Mouse (Mus musculus): ENCODE data around the gene Adgrb2. TPM values are rescaled to one million over a fixed set of nuclear protein-coding genes. Genes with fewer than 3 reads are reported as not detected.

The Adgrb2 gene
- polyA plus RNA-seq, 1 experiment, result 263 TPM

- peak in 1 of 2 experiments; percentile 83 for DNase-seq (ENCODE audit: extremely low spot score in 1 of 2, low spot score in 1 of 2)
These were observed 1.2 kb downstream of the Adgrb2 start for GRCm38 (mm10) chr4:129985671-129986441.

GRCm38 (mm10) chr4:129987825-129988504 is 3.3 kb downstream of the Adgrb2 start:
- no peak for DNase-seq (ENCODE audit: extremely low spot score in 1 of 2, low spot score in 1 of 2)

GRCm38 (mm10) chr4:129989925-129990324 is 5.3 kb downstream of the Adgrb2 start:
- no peak for DNase-seq (ENCODE audit: extremely low spot score in 1 of 2, low spot score in 1 of 2)

GRCm38 (mm10) chr4:129992720-129993119 is 8.1 kb downstream of the Adgrb2 start:
- no peak for DNase-seq (ENCODE audit: extremely low spot score in 1 of 2, low spot score in 1 of 2)

DNA sequence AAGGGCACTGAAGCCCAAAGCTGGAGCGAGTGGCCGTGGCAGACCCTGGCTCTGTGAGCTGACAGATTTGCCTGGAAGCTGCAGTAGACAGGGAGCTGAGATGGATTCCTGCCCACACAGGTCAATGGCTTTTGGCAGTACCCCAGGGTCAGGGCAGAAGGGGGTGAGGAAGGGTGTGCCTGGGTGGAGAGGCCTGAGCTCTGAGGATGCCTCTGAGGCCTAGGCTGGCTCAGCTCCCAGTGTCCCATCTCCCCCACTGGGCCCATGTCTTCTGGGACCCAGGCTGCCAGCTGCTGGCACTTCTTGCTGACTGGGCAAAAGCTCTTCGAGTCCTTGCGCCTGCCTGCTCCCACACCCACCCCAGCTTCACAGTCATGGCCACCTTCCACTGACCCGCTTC is 8.5 kb downstream of the Adgrb2 start:
- DNase-seq (ENCODE audit: extremely low spot score in 1 of 2, low spot score in 1 of 2), result no peak

DNA sequence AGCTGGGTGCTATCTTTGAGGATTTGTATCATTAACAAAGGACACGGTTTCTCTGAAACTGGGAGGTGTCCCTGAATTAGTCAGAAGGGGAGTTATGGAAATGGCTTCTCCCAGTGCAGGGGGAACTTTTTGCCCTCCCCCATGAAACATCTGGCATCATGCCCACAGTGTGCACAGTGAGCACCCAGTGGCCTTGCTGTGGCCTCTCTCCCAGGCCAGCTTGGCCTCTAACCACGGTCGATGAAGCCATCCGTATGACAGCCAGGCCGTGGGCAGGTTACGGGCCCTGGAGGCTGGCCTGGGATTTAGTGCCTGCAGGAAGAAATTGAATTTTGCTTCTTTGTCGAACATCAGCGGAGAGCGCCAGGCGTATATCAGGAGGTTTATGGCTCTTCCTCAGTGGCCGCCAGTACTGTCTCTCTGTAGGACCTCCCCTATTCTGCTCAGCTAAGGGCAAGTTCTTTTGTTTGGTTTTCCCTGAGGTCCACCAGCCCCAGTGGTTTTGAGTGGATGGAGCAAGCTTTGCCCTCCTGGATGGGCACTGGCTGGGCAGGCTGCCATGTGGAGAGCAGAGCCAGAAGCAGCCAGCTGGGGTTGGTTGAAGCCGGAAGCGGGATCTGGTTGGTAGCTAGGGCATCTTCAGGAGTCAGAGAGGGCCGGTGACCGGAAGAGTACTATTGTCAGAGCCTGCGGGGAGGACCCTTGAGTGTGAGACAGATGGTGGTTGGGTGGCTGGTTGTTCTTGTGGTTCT is 9.4 kb downstream of the Adgrb2 start:
- no peak for DNase-seq (ENCODE audit: extremely low spot score in 1 of 2, low spot score in 1 of 2)

GRCm38 (mm10) chr4:129994728-129995127 is 10.1 kb downstream of the Adgrb2 start:
- no peak for DNase-seq (ENCODE audit: extremely low spot score in 1 of 2, low spot score in 1 of 2)

GRCm38 (mm10) chr4:129995255-129995654 is 10.6 kb downstream of the Adgrb2 start:
- peak in 1 of 2 experiments; percentile 62 for DNase-seq (ENCODE audit: extremely low spot score in 1 of 2, low spot score in 1 of 2)

- no peak for DNase-seq (ENCODE audit: extremely low spot score in 1 of 2, low spot score in 1 of 2)
These were observed 11.3 kb downstream of the Adgrb2 start for GRCm38 (mm10) chr4:129996015-129996414.

DNA sequence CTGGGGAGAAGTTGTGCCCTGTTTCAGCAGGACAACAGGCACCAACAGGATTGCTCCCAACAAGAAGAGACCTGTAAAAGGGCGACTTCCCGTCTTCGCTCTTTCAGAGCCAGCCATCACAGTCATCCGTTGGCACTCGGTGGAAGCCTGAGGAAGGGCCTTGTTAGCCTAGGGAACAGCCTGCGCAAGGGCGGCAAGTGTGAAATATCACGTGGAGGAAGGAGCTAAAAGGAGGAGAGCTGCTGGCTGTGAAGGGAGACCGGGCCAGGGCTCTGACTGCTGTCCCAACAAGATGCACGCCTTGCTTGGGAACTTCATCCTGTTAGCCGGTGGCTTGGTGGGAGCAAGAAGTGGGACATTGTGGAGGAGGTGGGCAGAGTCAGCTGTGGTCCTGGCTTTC is 13.5 kb downstream of the Adgrb2 start:
- DNase-seq (ENCODE audit: extremely low spot score in 1 of 2, low spot score in 1 of 2), result peak; percentile 64 to 78

DNA sequence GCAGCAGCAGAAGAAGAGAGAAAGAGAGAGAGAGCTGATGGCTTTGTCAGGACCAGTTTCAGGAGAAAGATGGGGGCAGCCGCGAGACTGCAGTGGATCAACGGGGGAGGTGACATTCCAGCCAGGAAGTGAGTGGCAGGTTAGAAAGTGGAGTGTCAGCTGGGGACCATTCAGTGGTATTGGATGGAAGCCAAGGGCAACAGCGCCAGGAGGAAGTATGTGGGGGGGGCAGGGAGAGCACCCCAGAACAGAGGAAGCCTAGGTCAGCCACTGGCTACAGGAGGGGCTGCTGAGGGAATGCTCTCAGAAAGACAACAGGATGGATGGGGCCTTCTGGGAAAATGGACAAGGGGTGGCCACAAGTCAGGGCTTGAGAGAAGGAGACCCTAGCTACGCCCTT is 17.0 kb downstream of the Adgrb2 start:
- DNase-seq (ENCODE audit: extremely low spot score in 1 of 2, low spot score in 1 of 2), result no peak

GRCm38 (mm10) chr4:130002157-130002556 is 17.5 kb downstream of the Adgrb2 start:
- DNase-seq (ENCODE audit: extremely low spot score in 1 of 2, low spot score in 1 of 2), result peak; percentile 56 to 78

- no peak for DNase-seq (ENCODE audit: extremely low spot score in 1 of 2, low spot score in 1 of 2)
These were observed 20.9 kb downstream of the Adgrb2 start for GRCm38 (mm10) chr4:130005593-130005992.

DNA sequence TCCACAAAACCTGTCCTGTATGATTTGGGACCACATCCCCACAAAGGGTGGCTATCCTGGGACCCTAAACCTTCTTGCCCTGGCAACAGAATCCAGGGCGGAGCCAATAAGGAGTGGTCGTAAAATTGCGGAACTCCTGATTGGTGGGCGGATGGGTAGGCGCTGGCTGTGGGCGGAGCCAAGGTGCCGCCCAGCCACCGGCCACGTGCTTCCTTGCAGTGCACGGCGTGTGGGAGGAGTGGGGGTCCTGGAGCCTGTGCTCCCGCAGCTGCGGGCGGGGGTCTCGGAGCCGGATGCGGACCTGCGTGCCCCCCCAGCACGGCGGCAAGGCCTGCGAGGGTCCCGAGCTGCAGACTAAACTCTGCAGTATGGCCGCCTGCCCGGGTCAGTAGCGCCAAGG is 21.9 kb downstream of the Adgrb2 start:
- no peak for DNase-seq (ENCODE audit: extremely low spot score in 1 of 2, low spot score in 1 of 2)

DNA sequence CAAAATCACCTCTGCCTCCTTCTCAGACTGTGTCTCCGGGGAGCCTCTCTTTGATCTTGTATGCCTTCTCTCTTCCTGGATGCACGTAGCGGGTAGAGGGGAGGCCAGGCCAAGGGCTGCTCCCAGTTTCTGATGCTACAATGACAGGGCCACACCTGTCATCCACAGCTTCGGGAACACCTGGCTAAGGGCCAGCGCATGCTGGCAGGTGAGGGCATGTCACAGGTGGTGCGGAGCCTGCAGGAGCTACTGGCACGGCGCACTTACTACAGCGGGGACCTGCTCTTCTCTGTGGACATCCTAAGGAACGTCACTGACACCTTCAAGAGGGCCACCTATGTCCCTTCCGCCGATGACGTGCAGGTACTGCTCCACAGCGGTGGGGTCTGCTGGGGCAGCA is 24.4 kb downstream of the Adgrb2 start:
- no peak for DNase-seq (ENCODE audit: extremely low spot score in 1 of 2, low spot score in 1 of 2)

DNA sequence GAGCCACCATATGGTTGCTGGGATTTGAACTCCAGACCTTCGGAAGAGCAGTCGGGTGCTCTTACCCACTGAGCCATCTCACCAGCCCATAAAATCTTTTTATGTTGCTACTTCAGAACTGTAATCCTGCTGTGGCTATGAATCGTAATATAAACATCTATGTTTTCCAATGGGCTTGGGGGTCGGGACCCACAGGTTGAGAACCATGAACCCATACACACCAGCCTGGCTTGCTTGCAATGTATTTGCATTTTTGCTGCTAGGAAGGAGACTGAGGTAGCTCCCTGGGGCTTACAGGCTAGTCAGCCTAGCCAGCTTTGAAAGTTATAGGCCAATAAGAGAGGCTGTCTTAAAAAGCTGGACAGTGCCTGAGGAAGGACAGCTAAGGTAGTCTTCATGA is 26.1 kb downstream of the Adgrb2 start:
- no peak for DNase-seq (ENCODE audit: extremely low spot score in 1 of 2, low spot score in 1 of 2)

DNA sequence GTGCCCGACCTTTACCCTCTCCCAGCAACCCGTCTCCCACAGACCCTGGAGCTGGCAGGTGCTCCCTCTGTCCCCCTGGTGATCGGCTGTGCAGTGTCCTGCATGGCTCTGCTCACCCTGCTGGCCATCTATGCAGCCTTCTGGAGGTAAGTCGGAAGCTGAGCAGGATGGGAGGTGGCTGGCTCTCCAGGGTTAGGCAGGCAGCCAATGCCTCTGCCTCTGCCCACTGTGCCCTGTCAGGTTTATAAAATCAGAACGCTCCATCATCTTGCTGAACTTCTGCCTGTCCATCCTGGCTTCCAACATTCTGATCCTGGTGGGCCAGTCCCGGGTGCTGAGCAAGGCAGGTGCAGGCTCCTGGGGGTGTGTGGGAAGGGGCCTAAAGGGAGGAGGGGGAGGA is 27.6 kb downstream of the Adgrb2 start:
- no peak for DNase-seq (ENCODE audit: extremely low spot score in 1 of 2, low spot score in 1 of 2)

- peak; percentile 76 to 88 for DNase-seq (ENCODE audit: extremely low spot score in 1 of 2, low spot score in 1 of 2)
These were observed 28.4 kb downstream of the Adgrb2 start for GRCm38 (mm10) chr4:130013111-130013510.

DNA sequence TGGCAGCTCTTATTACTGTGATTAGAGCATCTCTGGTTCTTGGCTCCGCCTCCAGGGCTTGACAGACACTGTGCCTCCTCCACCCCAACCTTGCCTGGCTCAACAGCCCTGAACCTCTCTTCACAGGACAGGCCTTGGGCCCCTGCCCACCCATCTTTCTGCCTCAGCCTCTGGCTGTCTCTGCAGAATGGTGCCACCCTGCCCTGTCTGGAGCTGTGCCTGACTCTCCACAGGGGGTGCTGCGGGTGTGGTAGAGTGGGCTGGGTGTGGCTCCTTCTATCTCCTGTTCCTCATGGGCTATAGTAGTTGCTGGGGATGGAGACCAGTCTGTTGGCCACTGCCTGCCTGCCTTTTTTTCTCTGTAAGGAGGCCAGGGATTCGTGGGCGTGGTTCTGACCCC is 31.3 kb downstream of the Adgrb2 start:
- DNase-seq (ENCODE audit: extremely low spot score in 1 of 2, low spot score in 1 of 2), result no peak

- no peak for DNase-seq (ENCODE audit: extremely low spot score in 1 of 2, low spot score in 1 of 2)
These were observed 32.5 kb downstream of the Adgrb2 start for GRCm38 (mm10) chr4:130017036-130017674.

- no peak for DNase-seq (ENCODE audit: extremely low spot score in 1 of 2, low spot score in 1 of 2)
These were observed 38.3 kb downstream of the Adgrb2 start for GRCm38 (mm10) chr4:130022952-130023351.
